Mouse (Mus musculus) layer of hippocampus, adult 2 months (tissue): Measurements from ENCODE around the gene Clec14a. TPM values are rescaled to one million over a fixed set of nuclear protein-coding genes. Genes with fewer than 3 reads are reported as not detected.
"Not testable (repeated sequence)": the region's sequence is repeated elsewhere in the genome, so short reads cannot be mapped to it uniquely, and the experiment has no call there.

ENCODE experiments used
- DNase-seq, 2 experiments: peaks; one replicate each; pipeline ENCODE4 v3.0.0; 2022; ENCODE audit warnings: low spot score in 2 of 2
- H3K27ac ChIP-seq: fragments of 200-600 bp; 2 replicates; pipeline ENCODE4 v1.8.1; 2022
- H3K4me3 ChIP-seq: fragments of 200-600 bp; 2 replicates; pipeline ENCODE4 v1.8.1; 2022; ENCODE audit warnings: mild to moderate bottlenecking
- CTCF ChIP-seq: fragments of 200-600 bp; conservative IDR thresholded peaks from 2 replicates; pipeline ENCODE4 v1.8.1; 2022; ENCODE audit warnings: antibody characterized with exemption, mild to moderate bottlenecking, moderate library complexity
- long read RNA-seq, 2 experiments: library from polyadenylated mRNA; stranded (forward); transcript quantifications; one replicate each; pipeline ENCODE4 v2.0.0; 2021; ENCODE audit warnings: borderline mapping rate in 2 of 2
- total RNA-seq, 2 experiments: library from RNA; stranded (reverse); gene quantifications; 2 replicates each; pipeline ENCODE4 v1.2.3; 2021

The Clec14a gene
- total RNA-seq, result 1 to 10 TPM; 2.7 to 3.3 TPM
- long read RNA-seq, experiment 1, full-length matches to known transcripts, result 4 of 4 reads
- long read RNA-seq, experiment 1, partial matches to known transcripts, result 0 of 4 reads
- long read RNA-seq, experiment 1, other reads (novel, unspliced or antisense), result 0 of 4 reads
- long read RNA-seq, experiment 2, full-length matches to known transcripts, result 4 of 4 reads
- long read RNA-seq, experiment 2, partial matches to known transcripts, result 0 of 4 reads
- long read RNA-seq, experiment 2, other reads (novel, unspliced or antisense), result 0 of 4 reads

GRCm38 (mm10) chr12:58268563-58269501 lies at the start of gene Clec14a:
Clec14a (minus strand) TSS chr12:58269290.
- peak within 1 kb of the TSS; percentile 88 for H3K27ac ChIP-seq
- TF ChIP-seq CTCF, result no peak
- DNase-seq, result peak; percentile 4 to 22
- peak within 1 kb of the TSS; percentile 62 for H3K4me3 ChIP-seq

- Histone ChIP-seq H3K4me3 (no peak overlapping the region), H3K27ac (no peak overlapping the region; the same call in 1 of the 2 replicates)
- TF ChIP-seq CTCF, result no peak
- DNase-seq, result peak in 1 of 2 experiments; percentile 32
Observed at GRCm38 (mm10) chr12:58307835-58308234, 38.7 kb upstream of the Clec14a start.

GRCm38 (mm10) chr12:58306402-58306801 lies 37.3 kb upstream of the Clec14a start:
- H3K27ac ChIP-seq, DNase-seq, H3K4me3 ChIP-seq: not testable (repeated sequence)

- no peak for TF ChIP-seq CTCF
- Histone ChIP-seq H3K4me3 (no peak overlapping the region), H3K27ac (no peak overlapping the region)
- DNase-seq, result no peak
Observed at GRCm38 (mm10) chr12:58305567-58305966, 36.5 kb upstream of the Clec14a start.

GRCm38 (mm10) chr12:58296980-58297379 lies 27.9 kb upstream of the Clec14a start:
- no peak overlapping the region for H3K4me3 ChIP-seq
- DNase-seq, result no peak
- no peak for TF ChIP-seq CTCF
- no peak overlapping the region for H3K27ac ChIP-seq

GRCm38 (mm10) chr12:58285912-58286311 lies 16.8 kb upstream of the Clec14a start:
- DNase-seq, result no peak
- TF ChIP-seq CTCF, result no peak
- H3K27ac ChIP-seq, result no peak overlapping the region
- H3K4me3 ChIP-seq, result no peak overlapping the region

GRCm38 (mm10) chr12:58270520-58270919 lies 1.4 kb upstream of the Clec14a start:
- no peak for DNase-seq
- Histone ChIP-seq H3K27ac (no peak overlapping the region), H3K4me3 (no peak overlapping the region)
- no peak for TF ChIP-seq CTCF

GRCm38 (mm10) chr12:58269505-58269904 lies 415 bp upstream of the Clec14a start:
- Histone ChIP-seq H3K4me3 (no peak overlapping the region), H3K27ac (no peak overlapping the region)
- TF ChIP-seq CTCF, result no peak
- no peak for DNase-seq

- peak overlapping the region; percentile 62 for H3K4me3 ChIP-seq
- peak overlapping the region; percentile 88 for H3K27ac ChIP-seq
- TF ChIP-seq CTCF, result peak; percentile 60
- DNase-seq, result no peak
Observed at GRCm38 (mm10) chr12:58268186-58268562, 916 bp downstream of the Clec14a start.

- H3K27ac ChIP-seq, result peak overlapping the region; percentile 88
- H3K4me3 ChIP-seq, result peak overlapping the region; percentile 62
- no peak for TF ChIP-seq CTCF
- DNase-seq, result no peak
Observed at GRCm38 (mm10) chr12:58267779-58268178, 1.3 kb downstream of the Clec14a start.

GRCm38 (mm10) chr12:58251901-58252300 lies 17.2 kb downstream of the Clec14a start:
- H3K27ac ChIP-seq, result no peak overlapping the region
- no peak overlapping the region for H3K4me3 ChIP-seq
- no peak for TF ChIP-seq CTCF
- DNase-seq, result no peak

- Histone ChIP-seq H3K27ac (no peak overlapping the region), H3K4me3 (no peak overlapping the region)
- no peak for DNase-seq
- no peak for TF ChIP-seq CTCF
Observed at GRCm38 (mm10) chr12:58232489-58232888, 36.6 kb downstream of the Clec14a start.

- no peak for DNase-seq
- Histone ChIP-seq H3K4me3 (no peak overlapping the region), H3K27ac (no peak overlapping the region)
- no peak for TF ChIP-seq CTCF
Observed at GRCm38 (mm10) chr12:58225644-58226043, 43.4 kb downstream of the Clec14a start.

- DNase-seq, result no peak
- Histone ChIP-seq H3K4me3 (no peak overlapping the region), H3K27ac (no peak overlapping the region)
- TF ChIP-seq CTCF, result no peak
Observed at GRCm38 (mm10) chr12:58219078-58219477, 50.0 kb downstream of the Clec14a start.
